Mouse (Mus musculus) heart, postnatal 25 days (tissue): ENCODE results near the gene Lhfpl2. TPM values are rescaled to one million over a fixed set of nuclear protein-coding genes. Genes with fewer than 3 reads are reported as not detected.

Source experiments
- total RNA-seq, 2 experiments: library from RNA; stranded (reverse); gene quantifications; 2 replicates each; pipeline ENCODE4 v1.2.3; 2021

Lhfpl2 gene
- total RNA-seq, 2 experiments from 2014 or later, result 4.5 to 6.4 TPM

Other genes with a start within 250 kb of the Lhfpl2 start
- gene Scamp1, start 228.1 kb downstream of the Lhfpl2 start, total RNA-seq, result 10 to 100 TPM; 27.3 to 34.0 TPM